Mouse (Mus musculus) liver, postnatal 0 days (tissue): ENCODE data around the gene Pgbd5. TPM values are rescaled to one million over a fixed set of nuclear protein-coding genes. Genes with fewer than 3 reads are reported as not detected.

Experiments used
- ATAC-seq: fragments of 200-750 bp; cut with Nextera tagmentation; 2 replicates; pipeline ENCODE4 v1.8.0; 2017; ENCODE audit warnings: mild to moderate bottlenecking, moderate library complexity
- DNase-seq: peaks from one replicate; pipeline ENCODE4 v3.0.0-alpha.2; 2016
- H3K27ac ChIP-seq: fragments of 300-500 bp; sonication (generic); 2 replicates; pipeline ENCODE4 v1.5.1; 2014; ENCODE audit warnings: antibody characterized with exemption, moderate library complexity, mild to moderate bottlenecking, low read depth
- H3K27me3 ChIP-seq: fragments of 300-500 bp; sonication (generic); 2 replicates; pipeline ENCODE4 v1.6.1; 2014; ENCODE audit warnings: low read length, control low read depth, mixed read lengths; ENCODE audit not compliant: insufficient read depth
- H3K36me3 ChIP-seq: fragments of 300-500 bp; sonication (generic); replicated peaks from 2 replicates; pipeline ENCODE4 v1.6.1; 2014; ENCODE audit warnings: mild to moderate bottlenecking, control low read depth, low read length, moderate library complexity, mixed read lengths; ENCODE audit not compliant: insufficient read depth
- H3K4me1 ChIP-seq: fragments of 300-500 bp; sonication (generic); 2 replicates; pipeline ENCODE4 v1.6.1; 2014; ENCODE audit warnings: antibody characterized with exemption, mild to moderate bottlenecking, control low read depth; ENCODE audit not compliant: insufficient read depth
- H3K4me2 ChIP-seq: fragments of 300-500 bp; sonication (generic); 2 replicates; pipeline ENCODE4 v1.6.1; 2014; ENCODE audit warnings: low read depth, mild to moderate bottlenecking, low read length, moderate library complexity, mixed read lengths
- H3K4me3 ChIP-seq: fragments of 300-500 bp; sonication (generic); 2 replicates; pipeline ENCODE4 v1.5.1; 2014; ENCODE audit warnings: low read depth, low read length
- H3K9ac ChIP-seq: fragments of 300-500 bp; sonication (generic); replicated peaks from 2 replicates; pipeline ENCODE4 v1.6.1; 2014; ENCODE audit warnings: mild to moderate bottlenecking, moderate library complexity
- H3K9me3 ChIP-seq: fragments of 300-500 bp; sonication (generic); 2 replicates; pipeline ENCODE4 v1.6.1; 2016; ENCODE audit warnings: mild to moderate bottlenecking, control low read depth, low read length, mixed read lengths
- CTCF ChIP-seq: sonication (generic); IDR thresholded peaks from 2 replicates; pipeline ENCODE4 v1.5.1; 2016; ENCODE audit warnings: antibody characterized with exemption, low read depth
- EP300 ChIP-seq: IDR thresholded peaks from 2 replicates; pipeline ENCODE4 v1.6.1; 2016; ENCODE audit warnings: antibody characterized with exemption, low read depth, mild to moderate bottlenecking
- WGBS: fragments of 180-500 bp; shearing (Covaris S2); extraction: QIAGEN DNeasy Blood & Tissue Kit; methylation state at CpG from one replicate; pipeline ENCODE4 v1.1.7; 2014; ENCODE audit not compliant: insufficient replicate concordance; 5-methylcytosine and 5-hydroxymethylcytosine counted together
- polyA plus RNA-seq: library from polyadenylated mRNA; unstranded; fragments of >200 nt; fragmentation: Nextera tagmentation; extraction: Ambion mirVana; gene quantifications from 2 replicates; pipeline ENCODE4 v1.2.1, GENCODE M21; 2015

The Pgbd5 gene
- polyA plus RNA-seq, 1 experiment from 2014 or later, result 0.18 TPM

- no peak for ATAC-seq
Observed at GRCm38 (mm10) chr8:124362589-124362988, 76.9 kb downstream of the Pgbd5 start.

GRCm38 (mm10) chr8:124361773-124362427 lies 77.6 kb downstream of the Pgbd5 start:
- 67% methylated on average over 11 of the region's 11 CpGs for WGBS
- H3K4me1 ChIP-seq, result no peaks in the 10 kb centered on the region; the same call in 1 of the 2 replicates
- no peak overlapping the region for H3K9ac ChIP-seq
- DNase-seq (no peak), ATAC-seq (no peak)
- peak overlapping the region; percentile 26 for H3K4me3 ChIP-seq
- H3K36me3 ChIP-seq, result no peaks in the 10 kb centered on the region
- no peaks in the 10 kb centered on the region for H3K9me3 ChIP-seq
- TF ChIP-seq CTCF, result no peak
- no peak for TF ChIP-seq EP300
- H3K27ac ChIP-seq, result peak overlapping the region; percentile 48
- no peaks in the 10 kb centered on the region for H3K27me3 ChIP-seq
- H3K4me2 ChIP-seq, result no peak overlapping the region

More at GRCm38 (mm10) chr8:124362589-124362988, 76.9 kb downstream of the Pgbd5 start:
- H3K9ac ChIP-seq, result no peak overlapping the region
- H3K27ac ChIP-seq, result peak overlapping the region; percentile 52
- H3K9me3 ChIP-seq, result no peaks in the 10 kb centered on the region
- H3K36me3 ChIP-seq, result no peaks in the 10 kb centered on the region
- WGBS, result 55% methylated on average over 7 of the region's 7 CpGs
- TF ChIP-seq EP300, result no peak
- no peak for TF ChIP-seq CTCF
- no peak overlapping the region; the same call in 1 of the 2 replicates for H3K4me2 ChIP-seq
- no peak for DNase-seq
- H3K4me1 ChIP-seq, result no peaks in the 10 kb centered on the region; the same call in 1 of the 2 replicates
- no peaks in the 10 kb centered on the region for H3K27me3 ChIP-seq
- peak overlapping the region; percentile 26; the same call in 1 of the 2 replicates for H3K4me3 ChIP-seq

DNA sequence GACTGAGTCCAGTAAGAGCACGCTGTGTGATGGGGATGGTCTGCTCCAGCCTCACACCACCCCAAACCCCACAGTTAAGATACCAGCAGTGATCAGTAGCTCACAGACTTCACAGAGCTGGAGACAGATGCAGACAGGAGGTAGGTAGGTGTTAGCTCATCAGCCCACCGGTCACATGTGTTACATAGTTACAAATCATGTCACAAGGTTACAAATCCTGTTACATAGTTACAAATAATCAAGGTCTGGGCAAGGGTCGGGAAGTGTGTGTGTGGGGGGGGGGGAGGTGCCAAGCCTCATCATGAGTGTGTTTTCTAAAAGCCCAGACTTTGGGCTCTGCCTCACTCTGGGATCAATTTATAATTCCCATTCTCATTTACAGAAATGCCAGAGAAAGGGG lies 78.5 kb downstream of the Pgbd5 start:
- DNase-seq (no peak), ATAC-seq (peak; percentile 76)
- Histone ChIP-seq H3K4me3 (no peak overlapping the region), H3K36me3 (no peaks in the 10 kb centered on the region), H3K27ac (no peak overlapping the region), H3K4me2 (0 out of 2 replicates have a peak overlapping the region, but pooled peaks have one; percentile 13), H3K9ac (no peak overlapping the region), H3K9me3 (no peaks in the 10 kb centered on the region), H3K27me3 (no peaks in the 10 kb centered on the region), H3K4me1 (no peaks in the 10 kb centered on the region; the same call in 1 of the 2 replicates)
- 64% methylated on average over 3 of the region's 3 CpGs for WGBS
- no peak for TF ChIP-seq EP300
- TF ChIP-seq CTCF, result no peak

DNA sequence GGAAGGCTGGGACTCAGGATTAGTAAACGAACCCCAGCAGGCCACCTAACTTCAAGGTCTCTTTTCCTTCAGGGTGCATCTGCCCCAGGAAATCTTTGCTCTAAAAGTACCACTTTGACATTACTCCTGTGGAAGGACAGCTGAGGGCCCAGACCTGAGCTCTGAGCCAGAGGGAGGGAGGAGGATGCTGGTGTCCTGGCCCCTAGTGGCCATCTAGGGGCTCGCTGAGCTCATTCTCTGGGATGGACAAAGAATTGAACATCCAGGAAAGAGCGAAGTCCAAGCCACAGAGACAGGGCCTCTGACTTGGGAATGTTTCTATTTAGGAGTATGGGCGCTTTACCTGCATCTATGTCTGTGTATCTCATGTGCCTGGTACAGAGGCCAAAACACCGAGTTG lies 87.8 kb downstream of the Pgbd5 start:
- ATAC-seq, result no peak
- Histone ChIP-seq H3K9ac (no peak overlapping the region), H3K27ac (no peak overlapping the region), H3K27me3 (no peaks in the 10 kb centered on the region), H3K4me1 (no peaks in the 10 kb centered on the region), H3K4me3 (no peak overlapping the region), H3K36me3 (no peaks in the 10 kb centered on the region), H3K4me2 (no peak overlapping the region), H3K9me3 (no peaks in the 10 kb centered on the region)
- 65% methylated on average over 5 of the region's 5 CpGs for WGBS
- DNase-seq, result no peak
- TF ChIP-seq CTCF, result peak; percentile 42
- no peak for TF ChIP-seq EP300

GRCm38 (mm10) chr8:124349663-124350062 lies 89.8 kb downstream of the Pgbd5 start:
- Histone ChIP-seq H3K9ac (no peak overlapping the region), H3K4me3 (no peak overlapping the region), H3K9me3 (no peaks in the 10 kb centered on the region), H3K4me2 (no peak overlapping the region), H3K36me3 (peaks cover 3% of the 10 kb centered on the region; the same call in 1 of the 2 replicates), H3K27me3 (no peaks in the 10 kb centered on the region), H3K27ac (no peak overlapping the region), H3K4me1 (peaks cover 2% of the 10 kb centered on the region; the same call in 1 of the 2 replicates)
- TF ChIP-seq CTCF (peak; percentile 96), EP300 (no peak)
- 0 out of 2 replicates have a peak, but pooled peaks have one; percentile 29 for ATAC-seq
- 42% methylated on average over 7 of the region's 7 CpGs for WGBS
- DNase-seq, result peak; percentile 85

- Histone ChIP-seq H3K27me3 (no peaks in the 10 kb centered on the region), H3K9ac (no peak overlapping the region), H3K9me3 (no peaks in the 10 kb centered on the region), H3K4me2 (no peak overlapping the region), H3K36me3 (peaks cover 10% of the 10 kb centered on the region), H3K4me1 (peaks cover 5% of the 10 kb centered on the region; the same call in 1 of the 2 replicates), H3K27ac (no peak overlapping the region), H3K4me3 (no peak overlapping the region)
- ATAC-seq (no peak), DNase-seq (no peak)
- 42% methylated on average over 1 of the region's 1 CpGs for WGBS
- no peak for TF ChIP-seq CTCF
- TF ChIP-seq EP300, result no peak
Observed at GRCm38 (mm10) chr8:124348087-124348486, 91.4 kb downstream of the Pgbd5 start.
